Mouse (Mus musculus): ENCODE measurements around the gene Dnttip2. TPM values are rescaled to one million over a fixed set of nuclear protein-coding genes. Genes with fewer than 3 reads are reported as not detected.
"Not testable (repeated sequence)": the region's sequence is repeated elsewhere in the genome, so short reads cannot be mapped to it uniquely, and the experiment has no call there.

The Dnttip2 gene
- 68.1 and 70.4 TPM in 2 replicates for polyA plus RNA-seq (2015; fragmentation: Nextera tagmentation; extraction: Ambion mirVana)

- Histone ChIP-seq H3K27me3 (ENCODE audit: insufficient read depth, low read length) (no peaks in the 10 kb centered on the region), H3K4me2 (replicated peaks; ENCODE audit: low read depth, low read length) (peak within 1 kb of the TSS; percentile 71), H3K9me3 (ENCODE audit: low read length) (no peaks in the 10 kb centered on the region), H3K4me3 (ENCODE audit: low read length) (peak within 1 kb of the TSS; percentile 94), H3K4me1 (ENCODE audit: insufficient read depth, low read length) (peaks cover 29% of the 10 kb centered on the region), H3K36me3 (ENCODE audit: insufficient read depth, low read length) (peaks cover 37% of the 10 kb centered on the region), H3K27ac (ENCODE audit: low read length) (peak within 1 kb of the TSS; percentile 63), H3K9ac (replicated peaks; ENCODE audit: low read length) (peak within 1 kb of the TSS; percentile 93)
- under 1% methylated on average over 56 of the region's 57 CpGs for WGBS
- ATAC-seq (ENCODE audit: low FRiP score, low TSS enrichment), result peak; percentile 98
These were observed at the start of gene Dnttip2 for GRCm38 (mm10) chr3:122274241-122275024. Gene Dnttip2, plus strand, starts transcription at chr3:122274388.

GRCm38 (mm10) chr3:122226972-122227371 is 47.2 kb upstream of the Dnttip2 start:
- not testable (repeated sequence) for H3K27me3 ChIP-seq (ENCODE audit: insufficient read depth, low read length); H3K4me1 ChIP-seq (ENCODE audit: insufficient read depth, low read length); H3K4me3 ChIP-seq (ENCODE audit: low read length); ATAC-seq (ENCODE audit: low FRiP score, low TSS enrichment); H3K27ac ChIP-seq (ENCODE audit: low read length); H3K36me3 ChIP-seq (ENCODE audit: insufficient read depth, low read length); H3K4me2 ChIP-seq (replicated peaks; ENCODE audit: low read depth, low read length); H3K9ac ChIP-seq (replicated peaks; ENCODE audit: low read length); H3K9me3 ChIP-seq (ENCODE audit: low read length)
- 72% methylated on average over 6 of the region's 6 CpGs for WGBS

- Histone ChIP-seq H3K36me3 (ENCODE audit: insufficient read depth, low read length) (no peaks in the 10 kb centered on the region), H3K27me3 (ENCODE audit: insufficient read depth, low read length) (no peaks in the 10 kb centered on the region), H3K9ac (replicated peaks; ENCODE audit: low read length) (no peak overlapping the region), H3K27ac (ENCODE audit: low read length) (no peak overlapping the region), H3K4me3 (ENCODE audit: low read length) (no peak overlapping the region), H3K4me1 (ENCODE audit: insufficient read depth, low read length) (no peaks in the 10 kb centered on the region), H3K4me2 (replicated peaks; ENCODE audit: low read depth, low read length) (no peak overlapping the region), H3K9me3 (ENCODE audit: low read length) (no peaks in the 10 kb centered on the region)
- no peak for ATAC-seq (ENCODE audit: low FRiP score, low TSS enrichment)
- 31% methylated on average over 1 of the region's 1 CpGs for WGBS
These were observed 38.4 kb upstream of the Dnttip2 start for GRCm38 (mm10) chr3:122235772-122236171.

- 49% methylated on average over 6 of the region's 6 CpGs for WGBS
- no peak for ATAC-seq (ENCODE audit: low FRiP score, low TSS enrichment)
These were observed 31.3 kb upstream of the Dnttip2 start for GRCm38 (mm10) chr3:122242876-122243275.

GRCm38 (mm10) chr3:122243416-122244167 is 30.6 kb upstream of the Dnttip2 start:
- H3K4me1 ChIP-seq (ENCODE audit: insufficient read depth, low read length), result peaks cover 20% of the 10 kb centered on the region
- H3K4me3 ChIP-seq (ENCODE audit: low read length), result no peak overlapping the region
- H3K9me3 ChIP-seq (ENCODE audit: low read length), result no peaks in the 10 kb centered on the region
- no peak overlapping the region for H3K9ac ChIP-seq (replicated peaks; ENCODE audit: low read length)
- 50% methylated on average over 14 of the region's 14 CpGs for WGBS
- no peak overlapping the region for H3K4me2 ChIP-seq (replicated peaks; ENCODE audit: low read depth, low read length)
- H3K27ac ChIP-seq (ENCODE audit: low read length), result peak overlapping the region; percentile 54; the same call in 1 of the 2 replicates
- H3K27me3 ChIP-seq (ENCODE audit: insufficient read depth, low read length), result no peaks in the 10 kb centered on the region
- no peaks in the 10 kb centered on the region for H3K36me3 ChIP-seq (ENCODE audit: insufficient read depth, low read length)
- ATAC-seq (ENCODE audit: low FRiP score, low TSS enrichment), result no peak

More at GRCm38 (mm10) chr3:122242876-122243275, 31.3 kb upstream of the Dnttip2 start:
- H3K36me3 ChIP-seq (ENCODE audit: insufficient read depth, low read length), result no peaks in the 10 kb centered on the region
- H3K9me3 ChIP-seq (ENCODE audit: low read length), result no peaks in the 10 kb centered on the region
- peaks cover 20% of the 10 kb centered on the region for H3K4me1 ChIP-seq (ENCODE audit: insufficient read depth, low read length)
- H3K4me3 ChIP-seq (ENCODE audit: low read length), result no peak overlapping the region
- H3K9ac ChIP-seq (replicated peaks; ENCODE audit: low read length), result no peak overlapping the region
- no peaks in the 10 kb centered on the region for H3K27me3 ChIP-seq (ENCODE audit: insufficient read depth, low read length)
- no peak overlapping the region for H3K4me2 ChIP-seq (replicated peaks; ENCODE audit: low read depth, low read length)
- H3K27ac ChIP-seq (ENCODE audit: low read length), result no peak overlapping the region

- Histone ChIP-seq H3K9me3 (ENCODE audit: low read length) (no peaks in the 10 kb centered on the region), H3K4me2 (replicated peaks; ENCODE audit: low read depth, low read length) (peak overlapping the region; percentile 51), H3K4me1 (ENCODE audit: insufficient read depth, low read length) (peaks cover 20% of the 10 kb centered on the region), H3K27me3 (ENCODE audit: insufficient read depth, low read length) (no peaks in the 10 kb centered on the region), H3K9ac (replicated peaks; ENCODE audit: low read length) (peak overlapping the region; percentile 50; the same call in 1 of the 2 replicates), H3K4me3 (ENCODE audit: low read length) (peak overlapping the region; percentile 95), H3K27ac (ENCODE audit: low read length) (peak overlapping the region; percentile 46; the same call in 1 of the 2 replicates), H3K36me3 (ENCODE audit: insufficient read depth, low read length) (no peaks in the 10 kb centered on the region)
- no peak for ATAC-seq (ENCODE audit: low FRiP score, low TSS enrichment)
- WGBS, result 40% methylated on average over 6 of the region's 6 CpGs
These were observed 29.4 kb upstream of the Dnttip2 start for GRCm38 (mm10) chr3:122244759-122245158.

GRCm38 (mm10) chr3:122245215-122245877 is 28.8 kb upstream of the Dnttip2 start, which contains the start of gene Gclm:
Gene Gclm, plus strand, starts transcription at chr3:122245557.
- Histone ChIP-seq H3K27me3 (ENCODE audit: insufficient read depth, low read length) (no peaks in the 10 kb centered on the region), H3K9me3 (ENCODE audit: low read length) (no peaks in the 10 kb centered on the region), H3K36me3 (ENCODE audit: insufficient read depth, low read length) (no peaks in the 10 kb centered on the region), H3K4me2 (replicated peaks; ENCODE audit: low read depth, low read length) (peak within 1 kb of the TSS; percentile 75), H3K27ac (ENCODE audit: low read length) (peak within 1 kb of the TSS; percentile 93), H3K9ac (replicated peaks; ENCODE audit: low read length) (peak within 1 kb of the TSS; percentile 91), H3K4me1 (ENCODE audit: insufficient read depth, low read length) (peaks cover 20% of the 10 kb centered on the region), H3K4me3 (ENCODE audit: low read length) (peak within 1 kb of the TSS; percentile 95)
- ATAC-seq (ENCODE audit: low FRiP score, low TSS enrichment), result peak; percentile 99
- WGBS, result under 1% methylated on average over 76 of the region's 90 CpGs

GRCm38 (mm10) chr3:122245878-122246332 is 28.3 kb upstream of the Dnttip2 start:
- H3K9ac ChIP-seq (replicated peaks; ENCODE audit: low read length), result peak overlapping the region; percentile 91
- H3K9me3 ChIP-seq (ENCODE audit: low read length), result no peaks in the 10 kb centered on the region
- H3K4me2 ChIP-seq (replicated peaks; ENCODE audit: low read depth, low read length), result peak overlapping the region; percentile 75
- ATAC-seq (ENCODE audit: low FRiP score, low TSS enrichment), result peak; percentile 72
- peak overlapping the region; percentile 93 for H3K27ac ChIP-seq (ENCODE audit: low read length)
- peaks cover 20% of the 10 kb centered on the region for H3K4me1 ChIP-seq (ENCODE audit: insufficient read depth, low read length)
- H3K27me3 ChIP-seq (ENCODE audit: insufficient read depth, low read length), result no peaks in the 10 kb centered on the region
- peak overlapping the region; percentile 95 for H3K4me3 ChIP-seq (ENCODE audit: low read length)
- H3K36me3 ChIP-seq (ENCODE audit: insufficient read depth, low read length), result no peaks in the 10 kb centered on the region
- WGBS, result under 1% methylated on average over 47 of the region's 50 CpGs

GRCm38 (mm10) chr3:122246406-122246805 is 27.8 kb upstream of the Dnttip2 start:
- Histone ChIP-seq H3K36me3 (ENCODE audit: insufficient read depth, low read length) (no peaks in the 10 kb centered on the region), H3K9ac (replicated peaks; ENCODE audit: low read length) (peak overlapping the region; percentile 91), H3K27ac (ENCODE audit: low read length) (peak overlapping the region; percentile 93), H3K4me1 (ENCODE audit: insufficient read depth, low read length) (peaks cover 20% of the 10 kb centered on the region), H3K27me3 (ENCODE audit: insufficient read depth, low read length) (no peaks in the 10 kb centered on the region), H3K9me3 (ENCODE audit: low read length) (no peaks in the 10 kb centered on the region), H3K4me2 (replicated peaks; ENCODE audit: low read depth, low read length) (peak overlapping the region; percentile 75), H3K4me3 (ENCODE audit: low read length) (peak overlapping the region; percentile 95)
- 29% methylated on average over 6 of the region's 6 CpGs for WGBS
- ATAC-seq (ENCODE audit: low FRiP score, low TSS enrichment), result no peak

Data from kidney, embryonic 16.5 days (tissue).